Mouse (Mus musculus): ENCODE results near the gene Ush1c. TPM values are rescaled to one million over a fixed set of nuclear protein-coding genes. Genes with fewer than 3 reads are reported as not detected.

Ush1c gene
- total RNA-seq (2021), result under 1 TPM in 1 of 2 experiments, not detected in 1; 0.16 TPM

GRCm38 (mm10) chr7:46238346-46238745, at the start of gene Ush1c:
Ush1c (minus strand) TSS chr7:46238503.
- no peak for DNase-seq (ENCODE audit: extremely low spot score in 1 of 2, low spot score in 2 of 2)
- intact Hi-C loops (cut with DNase I), result no loop called here

DNA sequence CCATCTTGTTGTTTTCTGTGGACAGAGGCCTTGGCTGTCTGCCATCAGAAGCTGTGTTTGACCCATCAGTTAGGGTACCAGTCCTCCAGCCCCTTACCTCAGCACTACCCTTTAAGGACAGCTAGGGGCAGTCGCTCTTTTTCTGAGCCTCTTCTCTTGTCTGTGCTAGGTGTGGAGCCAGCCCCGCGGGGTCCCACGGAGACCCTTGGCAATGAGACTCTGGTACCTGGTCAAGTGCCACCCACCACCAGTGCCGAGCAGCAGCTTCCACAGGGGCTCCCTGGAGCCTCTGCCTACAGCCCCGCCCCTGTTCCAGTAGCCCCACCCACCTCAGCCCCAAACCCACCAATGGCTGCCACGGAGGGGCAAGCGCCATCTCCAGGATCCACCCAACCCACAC, 48.7 kb upstream of the Ush1c start:
- no peak for DNase-seq (ENCODE audit: extremely low spot score in 1 of 2, low spot score in 2 of 2)
- intact Hi-C loops (cut with DNase I), result no loop called here

- intact Hi-C loops (cut with DNase I), result no loop called here
- no peak for DNase-seq (ENCODE audit: extremely low spot score in 1 of 2, low spot score in 2 of 2)
Observed at GRCm38 (mm10) chr7:46286391-46286790, 48.1 kb upstream of the Ush1c start.

- intact Hi-C loops (cut with DNase I), result no loop called here
- no peak for DNase-seq (ENCODE audit: extremely low spot score in 1 of 2, low spot score in 2 of 2)
Observed at GRCm38 (mm10) chr7:46285161-46285839, 47.0 kb upstream of the Ush1c start.

GRCm38 (mm10) chr7:46283681-46284080, 45.4 kb upstream of the Ush1c start:
- intact Hi-C loops (cut with DNase I), result no loop called here
- peak in 1 of 2 experiments; percentile 64 for DNase-seq (ENCODE audit: extremely low spot score in 1 of 2, low spot score in 2 of 2)

DNA sequence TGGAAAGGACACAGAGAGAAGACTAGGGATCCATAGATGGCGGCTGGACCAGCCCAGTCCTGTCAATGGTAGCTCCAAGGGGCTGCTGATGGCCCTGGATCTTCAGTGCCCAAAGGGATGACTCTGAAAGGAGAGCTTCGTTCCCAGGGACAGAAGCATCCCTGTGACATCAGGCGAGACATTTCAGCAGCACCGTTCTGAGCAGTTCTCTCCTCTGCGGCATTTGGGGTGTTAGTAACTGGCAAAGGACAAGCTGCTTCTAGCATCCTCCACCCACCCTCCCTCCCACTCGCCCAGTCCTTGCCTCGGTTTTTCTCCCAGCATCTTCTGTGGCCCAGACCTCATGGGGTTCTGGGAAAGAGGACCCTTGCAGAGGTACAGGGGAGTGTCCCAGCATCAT, 44.0 kb upstream of the Ush1c start:
- intact Hi-C loops (cut with DNase I), result no loop called here
- no peak for DNase-seq (ENCODE audit: extremely low spot score in 1 of 2, low spot score in 2 of 2)

DNA sequence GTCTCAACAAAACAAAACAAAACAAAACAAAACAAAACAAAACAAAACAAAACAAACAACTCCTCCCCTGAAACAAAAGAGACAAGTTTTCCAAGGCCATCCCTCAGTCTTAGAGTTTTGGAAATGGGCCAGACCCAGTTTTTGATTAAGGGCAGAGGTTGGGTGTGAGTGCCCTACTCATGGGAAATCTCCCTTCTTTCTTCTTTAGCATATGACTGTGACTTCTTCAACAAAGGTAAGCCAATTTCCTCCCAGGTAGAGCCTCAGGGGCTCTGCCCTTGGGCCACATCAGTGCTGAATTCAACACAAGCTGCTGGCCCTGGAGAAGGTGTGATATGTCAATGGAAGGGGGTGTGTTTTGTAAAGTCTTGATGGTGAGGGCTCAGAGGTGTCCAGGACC, 42.6 kb upstream of the Ush1c start:
- no peak for DNase-seq (ENCODE audit: extremely low spot score in 1 of 2, low spot score in 2 of 2)
- intact Hi-C loops (cut with DNase I), result loop anchor here (2.0 kb wide), 2 partner anchors 98 to 326 kb away; no protein-coding TSS in a partner anchor

- intact Hi-C loops (cut with DNase I), result loop anchor here (2.0 kb wide), 2 partner anchors 99 to 327 kb away; no protein-coding TSS in a partner anchor
- peak; percentile 44 to 65 for DNase-seq (ENCODE audit: extremely low spot score in 1 of 2, low spot score in 2 of 2)
Observed at GRCm38 (mm10) chr7:46279946-46280345, 41.6 kb upstream of the Ush1c start.

- intact Hi-C loops (cut with DNase I), result no loop called here
- no peak for DNase-seq (ENCODE audit: extremely low spot score in 1 of 2, low spot score in 2 of 2)
Observed at GRCm38 (mm10) chr7:46276156-46276555, 37.9 kb upstream of the Ush1c start.

GRCm38 (mm10) chr7:46251841-46252240, 13.5 kb upstream of the Ush1c start:
- intact Hi-C loops (cut with DNase I), result no loop called here
- DNase-seq (ENCODE audit: extremely low spot score in 1 of 2, low spot score in 2 of 2), result no peak

GRCm38 (mm10) chr7:46247606-46248005, 9.3 kb upstream of the Ush1c start:
- intact Hi-C loops (cut with DNase I), result no loop called here
- no peak for DNase-seq (ENCODE audit: extremely low spot score in 1 of 2, low spot score in 2 of 2)

- DNase-seq (ENCODE audit: extremely low spot score in 1 of 2, low spot score in 2 of 2), result no peak
- intact Hi-C loops (cut with DNase I), result no loop called here
Observed at GRCm38 (mm10) chr7:46246876-46247275, 8.6 kb upstream of the Ush1c start.

DNA sequence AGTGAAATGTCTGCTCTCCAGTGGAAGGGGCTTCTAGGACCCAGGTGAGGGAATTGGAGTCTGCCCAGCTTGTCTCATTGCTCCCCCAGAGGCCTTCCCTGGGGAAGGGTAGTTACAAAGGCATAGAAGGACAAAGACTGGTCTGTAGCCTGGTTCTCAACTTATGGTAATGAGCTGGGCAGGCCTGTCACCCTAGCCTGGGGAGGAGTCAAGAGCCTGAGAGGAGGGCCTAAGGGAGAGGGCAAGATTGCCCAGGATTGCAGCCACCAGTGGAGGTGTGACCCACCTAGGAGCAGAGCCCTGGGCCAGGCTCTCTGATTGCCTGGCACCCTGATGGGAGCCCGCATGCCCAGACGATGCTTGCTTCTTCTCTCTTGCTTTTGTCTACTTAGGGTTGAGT, 2.4 kb upstream of the Ush1c start, which contains the start of gene Otog:
Otog (plus strand) TSS at position 292 of the 400 bp plus-strand sequence.
- intact Hi-C loops (cut with DNase I), result no loop called here
- DNase-seq (ENCODE audit: extremely low spot score in 1 of 2, low spot score in 2 of 2), result no peak

GRCm38 (mm10) chr7:46240091-46240490, 1.8 kb upstream of the Ush1c start:
- intact Hi-C loops (cut with DNase I), result no loop called here
- no peak for DNase-seq (ENCODE audit: extremely low spot score in 1 of 2, low spot score in 2 of 2)

- intact Hi-C loops (cut with DNase I), result no loop called here
- DNase-seq (ENCODE audit: extremely low spot score in 1 of 2, low spot score in 2 of 2), result no peak
Observed at GRCm38 (mm10) chr7:46237192-46237591, 1.1 kb downstream of the Ush1c start.

- intact Hi-C loops (cut with DNase I), result no loop called here
- DNase-seq (ENCODE audit: extremely low spot score in 1 of 2, low spot score in 2 of 2), result no peak
Observed at GRCm38 (mm10) chr7:46236363-46236762, 1.9 kb downstream of the Ush1c start.

DNA sequence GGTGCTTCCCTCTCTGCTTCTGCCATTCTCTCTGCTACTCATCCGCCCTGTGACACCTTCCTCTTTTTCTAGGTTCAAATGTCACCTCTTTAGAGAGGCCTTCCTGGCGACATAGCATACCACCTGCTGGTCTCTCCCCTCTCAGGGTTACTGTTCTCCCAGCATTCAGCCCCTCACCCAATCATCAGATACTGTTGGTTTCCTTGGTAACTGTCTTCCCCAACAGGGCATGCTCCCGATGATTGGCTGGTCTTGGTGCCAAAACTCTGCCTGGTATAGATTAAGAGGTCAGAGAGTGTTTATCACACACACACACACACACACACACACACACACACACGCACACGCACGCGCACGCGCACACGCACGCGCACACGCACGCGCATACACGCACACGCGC, 2.4 kb downstream of the Ush1c start:
- no peak for DNase-seq (ENCODE audit: extremely low spot score in 1 of 2, low spot score in 2 of 2)
- intact Hi-C loops (cut with DNase I), result no loop called here

GRCm38 (mm10) chr7:46226936-46227335, 11.4 kb downstream of the Ush1c start:
- DNase-seq (ENCODE audit: extremely low spot score in 1 of 2, low spot score in 2 of 2), result peak; percentile 30 to 54

DNA sequence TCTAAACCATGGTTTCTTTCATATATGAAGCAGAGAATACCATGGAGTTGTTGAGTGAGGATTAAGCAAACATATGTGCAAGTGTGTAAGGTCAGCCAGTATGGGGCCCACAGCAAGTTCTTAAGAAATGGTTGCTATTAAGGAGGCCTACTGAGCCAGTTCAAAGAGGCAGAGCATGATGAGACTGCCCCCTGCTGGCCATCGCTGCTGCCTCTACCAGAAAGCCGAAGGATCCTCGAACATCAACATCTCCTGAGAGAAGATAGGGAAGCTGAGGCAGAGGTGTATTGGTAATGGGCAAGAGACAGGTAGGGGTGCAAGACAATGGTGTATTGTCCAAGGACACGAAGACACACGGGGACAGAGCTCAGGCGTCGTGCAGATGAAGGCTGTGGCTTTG, 12.1 kb downstream of the Ush1c start:
- DNase-seq (ENCODE audit: extremely low spot score in 1 of 2, low spot score in 2 of 2), result peak in 1 of 2 experiments; percentile 61
- intact Hi-C loops (cut with DNase I), result no loop called here

More at GRCm38 (mm10) chr7:46226936-46227335, 11.4 kb downstream of the Ush1c start:
- intact Hi-C loops (cut with DNase I), result no loop called here

- DNase-seq (ENCODE audit: extremely low spot score in 1 of 2, low spot score in 2 of 2), result no peak
- intact Hi-C loops (cut with DNase I), result no loop called here
Observed at GRCm38 (mm10) chr7:46220591-46221129, 17.6 kb downstream of the Ush1c start.
